Mouse (Mus musculus): ENCODE data around the gene Fam228a.
"Not testable (repeated sequence)": the region's sequence is repeated elsewhere in the genome, so short reads cannot be mapped to it uniquely, and the experiment has no call there.

Fam228a gene

DNA sequence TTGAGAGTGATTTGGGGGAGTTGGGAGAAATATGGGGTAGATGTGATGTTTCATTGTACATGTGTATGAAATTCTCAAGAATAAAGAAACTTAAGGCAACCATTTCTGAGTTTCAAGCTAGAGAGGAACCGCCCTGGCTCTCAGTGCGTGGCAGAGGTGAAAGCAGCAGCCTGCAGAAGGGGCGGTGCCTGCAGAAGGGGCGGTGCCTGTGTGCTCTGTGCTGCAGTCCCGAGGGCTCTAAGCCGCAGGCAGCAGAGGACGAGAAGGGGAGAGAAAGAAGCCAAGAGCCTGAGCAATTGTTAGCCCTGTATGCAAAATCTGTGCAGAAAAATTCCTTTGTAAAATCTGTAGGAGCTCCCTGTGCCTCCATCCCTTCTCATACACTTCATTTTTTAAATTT, 20.8 kb downstream of the Fam228a start:
- DNase-seq, result no peak

DNA sequence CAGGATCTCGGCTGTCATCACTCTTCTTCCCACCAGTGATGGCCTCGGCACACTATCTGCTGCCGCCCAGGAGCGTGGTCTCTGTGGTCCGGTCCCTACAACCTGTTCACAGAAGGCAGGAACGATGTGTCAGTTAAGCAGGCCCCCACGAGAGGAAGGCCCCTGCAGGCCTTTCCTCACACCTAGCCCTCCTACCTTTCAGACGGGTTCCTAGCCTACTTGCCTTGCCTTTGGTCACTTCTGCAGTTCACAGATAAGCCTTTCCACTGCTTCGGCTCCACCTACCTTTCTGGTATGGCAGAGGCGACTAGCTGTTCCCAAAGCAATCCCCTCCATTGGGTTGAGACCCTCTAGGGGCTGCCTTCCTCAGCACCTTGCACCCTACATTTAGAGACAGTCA, 22.6 kb downstream of the Fam228a start:
- no peak for DNase-seq

DNA sequence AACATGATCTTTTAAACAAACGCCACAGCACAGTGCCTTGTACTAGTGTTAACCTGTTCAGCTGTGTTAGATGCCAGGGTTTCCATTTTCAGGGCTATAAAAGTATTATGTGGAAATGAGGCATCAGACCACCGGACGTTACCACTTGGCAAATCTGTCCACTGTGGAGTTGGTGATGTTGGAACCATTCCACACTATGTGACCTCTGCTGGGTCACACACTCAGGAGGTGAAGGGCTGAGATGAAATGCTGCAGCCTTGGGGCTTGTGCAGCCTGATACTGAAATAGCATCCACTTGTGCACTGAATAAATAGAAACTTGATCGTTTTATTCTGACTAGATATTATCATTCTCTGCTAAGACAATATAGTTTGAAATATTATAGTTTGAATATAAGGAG, 24.9 kb downstream of the Fam228a start:
- DNase-seq, result no peak

DNA sequence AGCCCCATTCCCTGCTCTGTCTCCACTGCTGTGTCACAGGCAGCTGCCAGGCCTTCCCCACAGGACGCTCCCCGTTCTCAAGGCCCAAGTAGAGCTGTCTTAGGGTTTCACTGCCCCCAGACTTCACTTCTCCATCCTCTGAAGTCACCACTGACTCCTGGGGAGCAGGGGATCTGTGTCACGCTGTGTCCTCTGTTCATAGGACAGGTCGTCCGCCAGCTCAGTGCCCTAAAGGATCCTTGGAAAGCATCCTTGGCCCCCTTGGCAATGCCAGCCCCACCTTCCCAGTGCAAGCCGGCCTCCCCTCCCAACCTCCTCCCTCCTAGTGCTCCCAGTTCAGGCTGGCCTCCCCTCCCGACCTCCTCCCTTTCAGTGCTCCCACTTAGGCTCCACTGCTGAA, 28.3 kb downstream of the Fam228a start:
- DNase-seq, result no peak

DNA sequence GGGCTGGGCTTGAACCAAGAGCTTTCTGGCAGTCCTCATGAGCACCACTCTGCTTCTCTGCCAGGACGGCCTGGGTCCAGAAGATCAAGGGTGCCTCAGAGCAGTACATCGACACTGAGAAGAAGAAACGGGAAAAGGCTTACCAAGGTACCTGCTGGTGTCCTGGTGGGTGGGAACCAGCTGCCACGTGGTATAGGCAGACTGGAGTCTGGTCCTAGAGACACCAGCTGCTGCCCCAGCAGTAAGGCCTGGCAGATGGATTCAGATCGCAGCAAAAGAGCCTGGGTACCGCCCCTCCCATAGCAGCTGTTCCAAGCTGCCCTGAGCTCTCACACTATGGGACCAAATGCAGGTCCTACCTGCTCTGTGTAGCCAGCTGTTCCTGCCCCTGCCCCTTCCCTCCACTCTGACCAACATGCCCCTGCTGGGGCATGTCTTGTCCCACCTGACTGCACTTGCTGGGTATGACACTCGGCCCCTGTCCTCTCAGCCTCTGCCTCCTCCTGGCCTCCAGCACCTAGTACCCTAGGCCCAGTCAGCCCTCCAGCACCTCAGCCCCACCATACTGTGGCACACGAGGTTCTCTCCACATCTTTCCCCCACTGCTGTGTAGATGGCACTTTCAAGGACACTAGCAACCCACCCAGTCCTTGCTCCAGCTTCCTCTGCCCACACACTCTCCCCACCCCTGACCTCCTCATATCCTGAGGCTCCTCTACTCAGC, 29.2 kb downstream of the Fam228a start:
- no peak for DNase-seq

DNA sequence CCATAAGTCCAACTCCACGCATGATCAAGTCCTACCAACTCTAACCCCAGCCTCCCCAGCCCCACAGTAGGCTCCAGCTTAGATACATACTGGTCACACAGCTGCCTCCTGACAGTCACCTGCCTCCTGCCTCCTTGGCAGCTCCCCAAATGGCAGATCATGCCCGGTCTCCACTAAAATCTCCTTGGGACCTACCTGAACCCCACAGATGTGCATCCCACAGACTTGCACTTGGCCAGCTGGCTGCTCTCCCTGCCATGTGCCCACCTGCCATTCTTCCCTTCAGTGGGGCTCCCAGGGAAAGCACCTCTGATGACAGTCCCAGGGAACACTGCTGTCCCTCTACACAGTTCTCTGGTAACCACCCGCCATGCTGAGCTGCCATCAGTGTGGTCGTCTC, 29.9 kb downstream of the Fam228a start:
- no peak for DNase-seq

DNA sequence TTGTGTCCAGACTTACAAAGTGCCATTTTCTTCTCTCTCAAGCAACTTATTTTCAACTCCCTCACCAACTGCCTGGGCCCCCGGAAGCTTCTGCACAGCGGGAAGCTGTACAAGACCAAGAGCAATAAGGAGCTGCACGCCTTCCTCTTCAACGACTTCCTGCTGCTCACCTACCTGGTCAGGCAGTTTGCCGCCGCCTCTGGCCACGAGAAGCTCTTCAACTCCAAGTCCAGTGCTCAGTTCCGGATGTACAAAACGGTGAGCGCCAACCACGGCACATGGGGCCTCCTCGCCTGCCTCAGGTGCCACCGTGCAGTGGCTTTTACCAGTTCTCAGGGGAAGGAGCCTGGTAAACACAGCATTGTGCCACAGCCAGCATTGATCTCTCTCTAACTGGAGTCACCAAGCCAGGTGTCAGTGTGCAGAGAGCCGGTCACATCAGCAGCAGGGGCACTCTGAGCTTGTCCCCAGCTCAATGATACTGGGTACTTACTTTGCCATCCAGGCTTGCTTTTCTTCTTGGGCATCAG, 30.7 kb downstream of the Fam228a start:
- no peak for DNase-seq

DNA sequence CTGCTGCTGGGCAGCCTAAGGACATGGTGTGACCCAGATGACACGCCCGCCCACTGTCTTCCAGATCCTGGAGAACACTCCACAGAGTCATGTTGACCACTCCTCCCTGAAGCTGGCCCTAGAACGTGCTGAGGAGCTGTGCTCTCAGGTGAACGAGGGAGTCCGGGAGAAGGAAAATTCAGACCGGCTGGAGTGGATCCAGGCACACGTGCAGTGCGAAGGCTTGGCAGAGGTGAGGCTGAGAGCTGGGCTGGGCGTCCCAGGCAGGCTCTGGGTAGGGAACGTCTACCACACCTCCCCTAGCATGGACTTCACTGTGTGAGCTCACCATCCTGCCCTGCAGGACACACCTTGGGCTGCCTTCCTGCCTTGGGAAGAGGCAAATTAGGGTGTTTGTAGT, 31.3 kb downstream of the Fam228a start:
- DNase-seq, result no peak

DNA sequence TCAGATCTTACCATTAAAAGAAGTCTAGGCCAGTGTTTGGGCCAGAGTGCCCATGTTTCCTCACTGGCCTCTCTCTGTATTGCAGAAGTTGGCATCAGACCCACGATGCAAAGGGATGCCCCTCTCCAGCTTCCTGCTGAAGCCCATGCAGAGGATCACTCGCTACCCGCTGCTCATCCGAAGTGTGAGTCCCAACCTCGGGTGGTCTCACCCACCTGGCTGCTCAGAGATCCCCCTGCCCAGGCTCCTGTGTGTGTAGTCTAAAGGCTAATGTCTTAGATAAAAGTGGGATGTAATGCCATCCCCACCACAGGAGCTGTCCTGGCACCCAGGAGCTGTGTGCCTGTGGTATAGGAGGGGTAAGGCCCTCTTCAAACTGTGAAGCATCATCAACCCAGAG, 32.1 kb downstream of the Fam228a start:
- no peak for DNase-seq

DNA sequence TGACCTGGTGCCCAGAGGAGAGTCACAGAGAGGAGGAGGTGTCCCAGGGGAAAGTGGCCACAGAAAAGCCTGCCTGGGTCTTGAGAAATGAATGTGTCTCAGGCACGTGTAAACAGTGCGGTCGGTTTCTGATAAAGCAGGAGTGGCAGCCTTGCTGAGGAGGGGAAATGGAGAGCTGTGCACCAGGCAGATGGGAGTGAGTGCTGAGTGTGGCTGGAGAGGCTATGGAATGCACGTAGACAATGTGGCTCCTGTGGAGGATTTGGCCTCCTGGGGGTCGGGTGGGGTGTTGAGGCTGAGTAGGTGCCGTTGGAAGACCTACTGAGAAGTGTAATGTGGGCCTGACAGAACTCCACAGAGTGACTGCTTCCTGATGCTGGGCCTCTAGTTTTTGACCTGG, 32.6 kb downstream of the Fam228a start:
- not testable (repeated sequence) for DNase-seq

DNA sequence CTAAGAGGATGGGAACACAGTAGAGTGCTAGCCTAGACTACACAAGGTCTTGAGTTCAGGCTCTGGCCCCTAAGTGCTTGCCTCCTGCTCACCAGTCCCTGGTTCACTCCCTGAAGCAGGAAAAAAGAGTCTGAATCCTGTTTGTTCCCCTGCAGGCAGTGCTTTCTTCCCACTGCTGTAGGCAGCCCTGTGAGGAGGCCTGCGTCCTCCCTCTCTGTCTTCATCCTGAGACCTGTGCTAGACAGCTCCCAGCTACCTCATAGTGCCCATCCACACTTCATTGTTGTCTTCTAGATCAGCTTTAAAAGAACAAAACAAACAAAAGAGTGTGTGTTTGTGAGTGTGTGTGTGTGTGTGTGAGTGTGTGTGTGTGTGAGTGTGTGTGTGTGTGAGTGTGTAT, 43.7 kb downstream of the Fam228a start:
- DNase-seq, result no peak

DNA sequence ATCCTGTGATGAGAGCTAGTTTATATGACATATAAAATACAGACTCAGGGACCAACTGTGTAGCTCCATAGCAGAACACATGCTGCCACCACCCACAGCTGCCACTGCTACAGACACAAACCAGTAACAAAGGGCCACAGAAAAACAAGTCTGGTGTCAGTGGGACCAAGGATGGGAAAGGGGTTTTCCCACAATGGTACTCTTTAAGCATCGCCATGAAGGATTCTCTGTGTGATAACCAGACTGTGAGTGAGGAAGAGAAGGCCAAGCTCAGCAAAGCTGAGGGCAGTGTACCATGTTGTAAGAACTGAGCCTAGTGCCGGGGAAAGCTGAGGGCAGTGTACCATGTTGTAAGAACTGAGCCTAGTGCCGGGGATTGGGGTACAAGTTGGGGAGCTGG, 47.0 kb downstream of the Fam228a start:
- no peak for DNase-seq

DNA sequence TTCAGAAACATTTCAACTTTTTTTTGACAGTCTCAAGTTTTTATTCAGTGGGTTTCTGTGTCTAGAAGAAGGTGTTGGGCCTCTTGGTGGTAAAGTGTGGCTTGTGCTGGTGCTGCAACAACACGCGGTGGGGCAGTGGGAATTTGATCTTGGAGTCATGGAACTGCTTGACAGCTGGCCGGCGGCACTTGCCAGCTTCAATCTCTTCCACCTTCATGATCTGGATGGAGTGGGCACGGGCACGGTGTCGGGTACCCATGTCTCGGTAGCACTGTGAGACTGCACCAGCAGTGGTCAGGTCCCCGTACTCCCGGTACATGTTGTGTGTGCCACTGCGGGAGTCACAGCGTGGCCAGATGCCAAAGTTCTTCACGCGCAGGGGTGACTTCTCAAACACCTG, 48.9 kb downstream of the Fam228a start:
- DNase-seq, result no peak

DNA sequence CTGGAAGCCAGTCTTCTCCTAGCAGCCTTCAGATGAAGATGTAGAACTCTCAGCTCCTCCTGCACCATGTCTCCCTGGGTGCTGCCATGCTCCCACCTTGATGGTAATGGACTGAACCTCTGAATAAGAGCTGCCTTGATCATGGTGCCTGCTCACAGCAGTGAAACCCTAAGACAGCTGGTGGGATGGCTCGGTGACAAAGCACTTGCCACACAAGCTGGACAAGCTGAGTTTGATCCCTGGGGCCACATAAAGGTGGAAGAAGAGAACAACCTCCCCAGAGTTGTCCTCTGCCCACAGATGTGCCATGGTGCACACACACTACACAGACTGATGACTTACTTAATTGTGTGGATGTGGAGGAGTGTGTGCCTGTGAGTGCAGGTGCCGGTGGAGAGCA, 49.8 kb downstream of the Fam228a start:
- DNase-seq, result no peak

DNA sequence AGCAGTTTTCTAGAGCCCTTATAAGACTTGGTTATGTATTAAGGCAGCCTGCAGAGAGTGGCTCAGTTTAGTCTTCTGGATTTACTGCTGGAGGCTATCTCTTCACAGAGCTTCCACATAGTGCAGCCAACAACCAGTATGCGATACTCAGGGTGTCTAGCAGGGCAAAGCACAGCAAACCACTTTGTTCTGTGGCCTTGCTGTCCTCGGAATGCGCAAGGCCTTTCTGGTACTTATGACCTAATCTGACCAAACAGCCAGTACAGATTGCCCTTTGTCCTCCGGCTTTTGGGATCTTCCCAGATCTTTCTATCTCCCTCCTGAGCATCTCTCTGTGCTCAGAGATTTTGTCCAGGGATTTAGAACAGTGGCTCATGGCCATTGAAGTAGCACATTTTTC, 52.8 kb downstream of the Fam228a start:
- DNase-seq, result no peak

DNA sequence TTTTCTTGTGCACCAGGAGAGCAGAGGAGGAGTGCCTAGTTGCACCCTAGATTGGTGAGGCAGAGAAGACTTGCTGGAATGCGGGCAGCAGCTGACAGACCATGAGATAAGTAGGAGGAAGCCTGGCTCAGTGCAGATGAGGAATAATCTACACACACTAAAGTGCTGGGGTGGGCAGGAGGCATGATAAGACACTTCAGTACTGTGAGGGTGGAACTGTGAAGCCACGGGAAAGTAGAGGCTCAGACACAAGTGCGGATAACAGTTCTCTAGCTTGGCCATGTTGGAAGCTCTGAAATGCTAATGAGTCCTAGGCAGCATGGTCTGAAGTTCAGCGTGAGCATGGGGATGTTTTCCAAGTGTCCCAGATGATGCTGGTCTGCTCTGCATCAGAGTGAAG, 58.3 kb downstream of the Fam228a start:
- no peak for DNase-seq

DNA sequence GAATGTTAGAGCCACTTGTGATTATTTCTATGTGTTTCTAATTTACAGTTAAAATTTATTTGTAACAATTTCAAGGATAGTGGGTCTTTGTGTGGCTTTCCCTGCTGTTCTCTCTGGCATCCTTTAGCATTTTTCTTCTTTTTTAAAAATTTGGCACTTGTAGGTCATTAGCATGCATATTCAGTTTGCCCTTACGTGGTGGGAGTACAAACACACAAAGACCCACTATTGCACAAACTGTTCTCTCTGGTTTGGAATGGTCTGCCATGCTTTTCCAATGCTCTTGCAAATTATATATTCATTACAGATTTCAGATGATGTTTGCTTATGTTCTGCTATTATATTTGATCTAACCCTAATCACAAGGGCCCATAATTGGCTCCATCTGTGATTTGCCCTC, 61.9 kb downstream of the Fam228a start:
- DNase-seq, result no peak

DNA sequence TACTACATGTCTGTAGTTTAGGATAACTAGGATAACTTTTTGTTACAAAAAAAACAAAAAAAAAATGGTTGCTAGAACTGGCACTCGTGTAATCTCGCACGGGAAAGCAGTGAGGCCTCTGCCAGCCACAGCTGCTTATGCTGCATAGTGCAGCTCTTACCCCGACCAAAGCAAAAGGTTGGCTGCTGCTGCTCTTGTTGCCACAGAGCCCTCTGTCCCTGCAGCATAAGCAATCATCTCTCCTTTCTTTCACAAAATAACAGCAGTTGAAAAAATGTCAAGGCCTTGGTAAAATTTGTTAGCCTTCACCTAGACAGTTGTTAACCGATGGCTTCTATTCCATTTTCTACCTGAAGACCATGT, 72.6 kb downstream of the Fam228a start:
- no peak for DNase-seq

DNA sequence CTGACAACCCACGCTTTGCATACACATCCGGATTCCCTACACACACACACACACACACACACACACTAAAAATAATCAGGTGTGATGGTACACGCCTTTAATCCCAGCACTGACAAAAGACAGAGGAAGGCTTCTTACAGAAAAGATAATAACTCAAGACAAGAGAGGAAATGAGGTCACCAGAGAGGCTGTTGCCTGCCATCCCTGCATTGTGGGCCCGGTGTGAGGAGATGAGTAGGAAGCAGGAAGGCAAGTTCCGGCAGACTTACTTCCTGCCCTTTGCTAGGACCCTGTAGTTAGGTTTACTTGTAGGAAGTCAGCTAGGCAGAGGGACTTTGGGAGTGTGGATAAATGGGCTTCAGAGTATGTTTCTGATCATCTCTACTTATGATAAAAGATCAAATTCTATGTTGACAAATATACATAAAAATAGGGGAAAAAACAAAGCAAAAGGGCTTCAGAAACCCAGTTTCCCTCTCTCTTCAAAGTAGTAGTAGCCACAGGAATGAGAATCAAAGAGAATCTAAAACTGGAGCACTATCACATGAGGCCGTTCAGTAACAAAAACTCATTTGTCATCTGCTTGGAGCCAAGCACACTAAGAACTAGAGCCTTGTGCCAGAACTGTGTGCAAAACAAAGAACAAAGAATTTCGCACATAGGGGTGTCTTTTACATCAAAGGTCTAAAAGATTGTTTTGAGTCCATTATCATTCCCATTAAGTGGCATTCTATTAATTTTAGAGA, 73.1 kb downstream of the Fam228a start:
- DNase-seq, result no peak

Measured in cerebellum, postnatal 25 days (tissue).